Mouse (Mus musculus): ENCODE data around the gene Tuba1b.
"Not testable (repeated sequence)": the region's sequence is repeated elsewhere in the genome, so short reads cannot be mapped to it uniquely, and the experiment has no call there.

Gene Tuba1b

DNA sequence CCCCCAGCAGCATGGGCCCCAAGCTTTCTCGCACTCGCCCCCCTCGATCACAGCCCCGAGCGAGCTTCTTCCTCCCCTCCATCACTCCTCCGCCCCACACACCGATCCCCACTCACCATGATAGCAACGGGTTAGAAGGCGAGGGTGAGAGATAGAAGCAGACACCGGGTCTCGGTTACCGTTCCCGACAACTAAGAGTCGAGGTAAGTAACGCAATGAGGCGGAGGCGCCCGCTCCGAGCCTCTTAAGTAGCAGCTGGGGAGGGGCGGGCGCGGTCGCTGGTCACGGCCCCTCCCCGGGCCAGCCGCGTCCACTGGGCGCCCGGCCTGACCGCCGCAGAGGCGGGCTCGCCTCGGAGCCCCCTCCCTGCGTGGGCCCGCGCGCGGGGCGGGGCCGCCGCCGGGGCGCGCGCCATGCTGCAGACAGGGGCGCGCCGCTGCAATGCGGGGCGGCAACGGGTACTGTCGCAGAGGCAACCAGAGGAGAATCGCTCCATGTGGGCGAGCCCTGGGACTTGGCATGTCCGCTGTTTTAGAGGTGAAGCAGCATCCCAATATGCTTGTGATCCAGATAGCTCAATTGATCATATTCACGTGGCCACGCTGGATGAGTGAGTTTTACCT is at the start of gene Tuba1b:
Tuba1b (minus strand) TSS at position 349 of the 623 bp plus-strand sequence.
- peak; percentile 78 for DNase-seq (ENCODE audit: low read depth, low spot score)

DNA sequence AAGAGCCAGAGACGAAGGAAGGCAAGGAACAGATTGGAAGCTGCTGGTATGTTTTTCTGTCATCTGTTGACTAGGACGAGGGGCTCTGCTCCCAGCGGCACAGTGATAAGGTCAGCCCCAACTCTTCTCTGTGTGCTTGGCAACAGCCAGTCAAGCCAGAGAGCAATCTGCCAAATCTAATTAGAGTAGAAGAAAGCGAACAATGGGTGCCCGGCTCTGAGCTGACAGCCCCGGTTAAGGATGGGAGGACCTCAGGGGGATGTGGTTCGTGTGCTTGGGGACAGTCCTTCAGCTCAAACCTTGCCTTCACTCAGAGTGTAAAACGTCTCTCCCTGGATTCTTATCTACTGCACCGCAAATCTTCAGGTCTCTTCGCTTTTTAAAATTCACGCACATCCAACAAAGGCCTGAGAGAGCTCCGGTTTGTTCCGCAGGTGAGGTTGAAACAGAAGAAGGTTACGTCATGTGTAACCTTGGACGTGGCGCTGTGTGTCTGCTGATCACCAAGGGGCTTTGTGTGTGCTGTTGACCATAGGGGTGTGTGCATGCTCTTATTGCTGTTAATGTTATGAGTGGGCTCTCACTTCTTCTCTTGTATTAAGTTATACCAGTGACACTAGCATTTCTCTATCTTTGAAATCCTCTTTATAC is 49.2 kb upstream of the Tuba1b start:
- no peak for DNase-seq (ENCODE audit: low read depth, low spot score)

DNA sequence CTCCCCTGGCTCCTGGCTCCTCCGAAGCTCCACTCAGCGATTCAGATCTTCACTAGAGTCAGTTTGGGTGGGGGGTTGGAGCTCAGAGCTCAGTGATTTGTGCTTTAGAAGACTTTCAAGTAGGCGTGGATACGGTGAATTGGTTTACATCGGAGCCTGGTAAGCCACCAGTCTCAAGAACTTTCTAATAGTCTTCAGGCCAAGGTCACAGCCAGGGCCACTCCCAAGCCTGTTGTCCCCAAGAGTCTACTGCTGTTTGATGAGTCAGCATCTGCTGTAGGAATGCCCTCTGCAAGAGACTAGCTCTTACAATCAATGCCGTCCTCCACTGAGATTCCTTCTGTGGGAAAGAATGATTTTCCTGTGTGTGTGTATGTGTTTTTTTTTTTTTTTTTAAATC is 47.7 kb upstream of the Tuba1b start:
- DNase-seq (ENCODE audit: low read depth, low spot score) = no peak

DNA sequence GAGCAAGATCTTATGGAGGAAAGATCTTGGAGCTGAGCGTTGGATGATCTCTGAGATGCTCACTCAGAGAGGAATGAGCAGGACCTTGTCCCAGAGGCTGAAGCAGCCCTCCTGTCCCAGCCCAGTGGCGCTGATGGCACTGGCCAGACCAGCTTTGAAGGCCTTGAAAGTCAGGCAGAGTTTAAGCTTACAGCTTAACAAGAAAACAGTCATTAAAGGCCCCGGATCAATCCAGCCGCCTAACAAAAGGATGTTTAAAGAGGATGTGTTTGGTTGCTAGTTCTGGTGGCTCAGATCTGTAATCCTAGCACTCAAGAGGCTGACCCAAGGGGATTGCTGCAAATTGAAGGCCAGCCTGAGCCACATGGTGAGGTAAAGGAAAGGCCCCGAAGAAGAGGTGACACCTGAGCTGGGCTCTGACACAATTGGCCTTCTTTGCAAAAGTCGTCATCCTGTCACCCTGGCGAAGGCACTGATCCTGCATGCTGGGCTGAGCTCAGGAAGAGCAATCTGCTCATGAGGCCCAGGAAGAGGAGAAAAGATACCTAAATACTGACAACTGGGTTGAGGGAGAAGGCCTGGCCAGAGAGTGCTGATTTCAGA is 45.7 kb upstream of the Tuba1b start:
- DNase-seq (ENCODE audit: low read depth, low spot score) = no peak

DNA sequence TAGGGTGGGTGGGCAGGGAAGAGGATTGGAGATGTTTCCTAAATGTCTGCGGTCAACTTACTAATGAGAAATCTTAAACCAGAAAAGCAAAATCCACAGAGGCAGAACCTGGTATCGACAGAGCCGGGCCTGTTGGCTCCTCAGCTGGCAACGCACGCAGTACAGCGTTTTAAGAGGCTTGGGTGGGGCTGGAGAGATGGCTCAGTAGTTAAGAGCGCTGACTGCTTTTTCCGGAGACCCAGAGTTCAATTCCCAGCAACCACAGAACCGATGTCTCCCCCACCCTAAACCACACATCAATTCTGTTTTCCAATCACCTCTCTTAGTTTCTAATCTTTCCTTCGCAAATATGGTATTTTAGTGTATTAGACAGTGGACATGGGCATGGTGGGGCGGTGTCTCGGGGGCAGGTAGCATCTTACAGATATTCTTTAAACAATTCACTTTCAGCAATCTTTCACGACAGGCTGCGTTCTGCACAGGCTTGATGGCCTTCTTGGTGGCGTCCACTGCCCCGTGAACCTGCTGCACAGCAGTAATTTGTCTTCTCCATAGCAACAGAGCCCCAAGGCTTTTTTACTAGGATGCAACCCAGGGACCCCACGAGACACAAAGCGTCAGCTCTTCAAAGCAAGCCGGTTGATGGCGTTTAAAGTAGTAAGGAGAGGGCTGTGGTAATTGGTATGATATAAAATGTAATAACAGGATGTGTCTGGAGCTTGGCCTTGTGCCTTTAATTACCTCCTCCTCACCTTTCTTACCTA is 44.2 kb upstream of the Tuba1b start:
- DNase-seq (ENCODE audit: low read depth, low spot score) = no peak

DNA sequence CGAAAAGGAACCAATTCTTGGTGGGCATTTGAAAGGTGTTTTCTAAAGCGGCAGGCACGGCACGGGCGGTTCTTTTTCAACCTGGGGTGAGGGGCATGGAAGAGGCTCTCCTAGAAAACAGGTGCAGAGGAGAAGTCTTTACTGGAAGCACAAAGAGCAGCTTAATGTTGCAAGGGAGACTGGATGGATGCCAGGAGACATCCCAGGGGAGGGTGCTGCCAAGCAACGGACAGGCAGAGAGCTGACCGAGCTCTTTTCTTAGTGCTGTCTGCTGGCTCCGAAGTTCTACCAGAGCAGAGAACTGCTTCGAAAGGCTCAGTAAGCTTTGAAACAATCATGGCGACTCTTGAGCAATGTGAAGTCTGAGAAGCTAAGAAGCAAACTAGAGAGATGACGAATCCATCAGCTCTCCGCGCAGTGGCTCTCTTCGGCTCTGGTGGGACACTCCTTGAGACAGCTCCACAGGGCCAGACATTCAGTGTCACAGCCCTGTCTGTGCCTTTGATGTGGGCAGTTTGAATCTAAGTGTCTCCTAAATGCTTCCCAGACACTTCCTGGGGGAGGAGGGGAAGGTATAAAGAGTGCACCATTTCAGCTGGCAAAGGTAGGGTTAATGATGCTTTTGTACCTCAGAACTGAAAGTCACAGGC is 43.5 kb upstream of the Tuba1b start:
- no peak for DNase-seq (ENCODE audit: low read depth, low spot score)

DNA sequence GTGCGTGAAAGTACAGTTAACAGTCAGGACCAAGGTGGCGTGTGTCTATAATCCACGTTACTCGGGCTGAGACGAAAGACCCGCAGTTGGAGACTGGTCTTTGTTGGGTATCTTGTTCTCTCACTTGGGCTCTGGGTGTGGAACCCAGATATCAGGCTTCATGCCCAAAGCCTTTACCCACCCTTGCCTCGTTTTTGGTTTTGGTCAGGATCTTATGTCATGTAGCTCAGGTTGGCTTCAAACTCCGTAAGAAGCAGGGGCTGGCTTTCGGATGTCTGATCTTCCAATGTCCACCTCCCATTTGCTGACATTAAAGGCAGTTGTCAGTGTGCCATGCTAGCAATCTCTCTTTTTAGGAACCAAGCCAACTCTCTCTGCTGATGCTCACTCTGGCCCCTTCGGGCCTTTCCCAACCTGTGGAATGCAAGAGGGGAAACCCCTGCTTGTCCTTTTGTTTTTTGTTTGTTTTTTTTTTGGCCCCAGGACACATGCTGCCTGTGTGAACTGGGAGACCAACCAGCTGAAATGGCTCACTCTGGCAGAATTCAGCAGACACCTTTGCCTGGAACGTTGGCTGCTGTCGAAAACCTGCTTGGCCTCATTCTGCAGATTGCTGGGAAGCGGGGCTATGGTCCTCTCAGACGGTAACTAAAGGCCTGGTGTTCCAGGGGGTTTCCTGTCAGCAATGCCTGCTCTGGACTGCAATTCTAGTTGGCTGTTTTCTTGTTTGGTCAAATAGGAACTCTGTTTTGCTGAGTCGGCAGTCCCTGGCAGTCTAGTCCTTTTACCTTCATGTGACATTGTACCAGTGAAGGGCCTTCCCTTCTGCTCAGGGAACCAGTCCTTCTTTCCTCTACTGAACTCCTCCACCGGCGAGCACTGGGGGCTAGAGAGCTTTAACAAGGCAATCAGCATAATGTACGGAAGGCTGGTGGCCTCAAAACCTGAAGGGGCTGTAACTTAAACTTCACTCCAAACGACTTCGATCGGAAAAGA is 42.7 kb upstream of the Tuba1b start:
- DNase-seq (ENCODE audit: low read depth, low spot score) = no peak

DNA sequence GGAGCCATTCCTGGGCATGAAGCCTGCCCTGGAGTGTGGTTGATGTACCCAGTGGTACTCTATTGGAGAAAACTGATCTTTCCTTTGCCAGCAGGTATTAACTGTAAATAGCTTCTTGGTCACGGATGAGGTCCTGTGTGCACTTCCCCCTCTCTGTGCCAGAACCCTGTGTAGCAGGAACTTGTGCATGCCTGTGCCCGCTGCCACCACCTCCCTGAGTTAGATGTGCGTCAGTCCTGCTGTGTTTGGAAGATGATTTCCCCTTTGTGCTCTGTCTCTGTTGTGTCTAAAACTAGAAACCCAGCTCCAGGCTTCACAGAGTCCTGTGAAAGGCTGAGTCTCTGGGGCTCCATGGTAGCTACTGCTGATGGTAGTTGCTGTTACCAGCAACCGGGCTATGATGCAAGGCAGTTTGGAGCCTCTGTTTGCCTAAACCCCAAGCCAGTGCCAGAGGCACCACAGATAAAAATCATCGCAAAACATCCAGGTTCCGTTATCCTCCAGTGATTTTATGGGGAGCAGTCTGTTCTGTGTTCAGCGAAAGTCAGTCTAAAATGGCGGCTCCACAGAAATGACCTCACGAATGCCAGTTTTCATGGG is 38.8 kb upstream of the Tuba1b start:
- DNase-seq (ENCODE audit: low read depth, low spot score) = no peak

DNA sequence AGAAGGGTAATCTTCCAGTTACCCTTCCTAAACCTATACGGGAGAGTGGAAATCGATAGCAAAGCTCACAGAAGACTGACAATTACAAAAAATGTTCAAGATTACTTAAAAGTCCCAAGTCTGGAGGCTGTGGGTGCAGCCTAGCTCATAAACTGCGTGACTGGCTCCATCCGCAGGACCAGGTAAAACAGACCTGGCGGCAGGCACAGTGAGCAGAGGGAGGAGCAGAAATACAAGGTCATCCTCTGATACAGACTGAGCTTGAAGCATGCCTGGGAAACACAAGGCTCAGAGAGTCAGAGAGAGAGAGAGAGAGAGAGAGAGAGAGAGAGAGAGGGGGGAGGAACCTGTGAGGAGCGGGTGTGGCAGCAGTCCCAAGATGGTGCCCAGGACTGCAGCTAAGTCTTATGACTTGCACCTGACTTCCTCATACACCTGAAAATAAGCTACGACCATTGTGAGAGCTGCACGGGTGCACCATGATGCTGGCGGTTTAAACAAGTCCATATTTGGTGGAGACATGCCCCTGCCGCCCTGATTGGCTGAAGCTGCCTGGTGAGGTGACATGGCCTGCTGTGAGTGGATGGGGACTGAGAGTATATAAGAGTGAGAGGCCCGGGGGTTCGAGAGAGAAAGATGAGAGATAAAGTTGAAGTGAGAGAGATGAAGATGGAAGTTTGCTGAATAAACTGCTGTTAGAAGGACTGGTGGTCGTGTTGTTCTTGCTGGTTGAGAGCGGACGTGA is 37.4 kb upstream of the Tuba1b start:
- not testable (repeated sequence) for DNase-seq (ENCODE audit: low read depth, low spot score)

DNA sequence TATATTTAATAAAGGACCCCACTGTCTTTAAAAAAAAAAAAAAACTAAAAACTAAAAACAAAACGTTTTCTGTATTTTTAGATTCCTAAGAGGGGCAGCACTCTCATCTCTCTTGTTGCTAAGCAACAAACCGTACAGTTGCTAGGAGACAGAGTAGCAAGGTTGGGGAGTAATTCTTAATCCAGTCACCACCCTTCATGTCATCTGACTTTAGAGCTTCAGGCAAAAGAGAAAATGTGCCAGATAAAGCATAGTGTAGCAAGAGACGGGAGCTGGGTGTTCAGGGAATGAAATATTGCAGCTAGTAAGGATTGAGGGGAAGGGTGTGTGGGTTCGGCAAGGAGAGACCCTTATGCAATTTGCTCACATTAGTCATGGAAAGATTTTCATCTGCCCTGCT is 36.7 kb upstream of the Tuba1b start:
- DNase-seq (ENCODE audit: low read depth, low spot score) = no peak

DNA sequence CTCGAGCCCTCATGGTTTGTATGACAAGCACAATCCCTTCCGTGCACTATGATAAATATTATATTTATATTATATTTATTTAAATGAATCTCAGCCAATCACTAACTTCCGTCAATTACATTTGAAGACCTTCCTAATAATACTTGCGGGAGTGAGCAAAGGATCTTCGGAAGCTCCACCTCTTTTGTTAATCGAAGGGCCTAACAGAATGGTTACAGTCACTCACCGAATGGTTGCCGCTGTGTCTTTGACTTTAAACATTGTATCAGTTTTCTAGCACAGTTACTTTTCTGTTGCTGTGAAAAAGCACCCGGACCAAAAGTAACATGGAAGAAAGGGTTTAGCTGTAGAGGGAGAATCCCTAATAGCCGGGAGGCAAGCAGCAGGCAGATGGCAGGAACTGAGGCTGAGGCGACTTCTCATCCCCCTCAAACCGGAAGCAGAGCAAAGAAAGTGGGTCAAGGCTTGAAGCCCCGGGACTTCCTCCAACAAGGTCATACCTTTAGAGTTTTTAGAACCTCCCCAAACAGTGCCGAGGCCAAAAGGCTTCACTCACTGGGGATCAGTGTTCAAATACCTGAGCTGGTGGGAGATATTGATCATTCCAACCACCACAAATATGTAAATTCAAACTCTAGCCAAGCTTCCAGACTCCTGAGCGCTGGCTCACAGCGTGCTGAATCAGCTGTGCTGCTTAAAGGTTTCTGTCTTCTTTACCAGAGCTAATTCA is 35.2 kb upstream of the Tuba1b start:
- no peak for DNase-seq (ENCODE audit: low read depth, low spot score)

DNA sequence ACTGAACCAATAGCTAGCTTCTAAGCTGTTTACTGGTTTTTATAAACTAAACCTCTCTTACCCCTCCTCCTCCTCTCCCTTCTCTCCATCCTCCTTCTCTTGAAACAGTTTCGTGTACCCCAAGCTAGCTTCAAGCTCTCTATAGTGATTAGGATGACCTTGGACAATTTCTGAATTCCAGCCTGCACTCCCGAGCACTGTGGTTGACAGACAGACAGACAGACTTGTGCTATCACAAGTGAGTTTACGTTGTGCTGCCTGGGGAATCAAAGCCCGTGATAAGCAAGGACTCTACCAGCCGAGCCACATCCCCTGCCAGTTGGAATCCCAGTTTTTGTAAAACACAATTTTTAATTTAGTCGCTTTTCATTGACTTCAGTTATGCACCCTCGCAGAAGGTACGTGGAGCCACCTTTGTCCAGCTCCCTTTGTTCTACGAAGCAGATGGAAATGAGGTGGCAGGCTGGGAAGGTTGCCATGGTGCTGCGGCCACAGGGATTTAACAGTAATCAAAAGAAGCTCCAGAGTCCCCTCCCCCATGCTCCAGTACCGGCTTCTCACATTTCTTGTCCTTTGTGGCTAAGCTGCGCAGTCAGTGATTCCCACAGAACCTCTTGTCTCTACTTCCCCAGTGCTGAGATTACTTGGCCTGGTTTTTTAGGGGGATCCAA is 34.5 kb upstream of the Tuba1b start:
- no peak for DNase-seq (ENCODE audit: low read depth, low spot score)

DNA sequence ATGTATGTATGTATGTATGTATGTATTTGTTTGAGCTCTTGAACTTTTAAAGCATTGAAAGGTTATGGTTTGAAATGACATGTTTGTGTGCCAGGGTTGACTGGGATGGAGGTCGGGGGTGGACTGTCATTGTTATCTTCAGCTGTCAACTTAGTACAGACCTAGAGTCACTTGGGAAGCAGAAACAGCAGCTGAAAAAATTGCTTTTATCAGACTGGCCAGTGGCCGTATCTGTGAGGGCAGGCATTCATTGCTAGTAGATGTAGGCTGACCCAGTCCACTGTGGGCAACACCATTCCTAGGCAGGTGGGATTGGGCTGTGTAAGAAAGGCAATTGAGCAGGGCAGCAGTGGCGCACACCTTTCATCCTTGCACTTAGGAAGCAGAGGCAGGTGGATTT is 25.2 kb upstream of the Tuba1b start:
- DNase-seq (ENCODE audit: low read depth, low spot score) = no peak

DNA sequence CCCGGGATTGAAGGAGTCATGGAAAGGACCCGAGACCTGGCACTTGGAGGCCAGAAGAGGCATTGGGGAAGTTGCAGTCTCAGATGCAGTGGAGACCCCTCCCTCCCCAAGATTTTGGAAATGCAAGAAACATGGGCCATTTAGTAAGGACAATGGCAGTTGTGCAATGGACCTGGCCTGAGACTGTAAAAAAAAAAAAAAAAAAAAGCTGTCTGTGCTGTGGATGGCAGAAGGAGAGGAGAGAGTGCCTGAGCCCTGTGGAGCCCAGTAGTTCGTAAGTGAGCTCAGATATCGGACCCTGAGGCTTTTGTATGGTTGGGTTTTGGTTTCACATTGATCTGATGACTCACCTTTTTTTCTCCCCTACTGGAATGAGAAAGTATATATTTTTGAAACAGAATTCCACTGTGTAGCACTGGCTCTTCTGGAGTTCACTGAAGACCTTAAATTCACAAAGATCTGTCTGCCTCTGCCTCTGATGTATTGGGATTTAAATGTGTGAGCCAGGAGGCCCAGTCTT is 24.6 kb upstream of the Tuba1b start:
- DNase-seq (ENCODE audit: low read depth, low spot score) = no peak

DNA sequence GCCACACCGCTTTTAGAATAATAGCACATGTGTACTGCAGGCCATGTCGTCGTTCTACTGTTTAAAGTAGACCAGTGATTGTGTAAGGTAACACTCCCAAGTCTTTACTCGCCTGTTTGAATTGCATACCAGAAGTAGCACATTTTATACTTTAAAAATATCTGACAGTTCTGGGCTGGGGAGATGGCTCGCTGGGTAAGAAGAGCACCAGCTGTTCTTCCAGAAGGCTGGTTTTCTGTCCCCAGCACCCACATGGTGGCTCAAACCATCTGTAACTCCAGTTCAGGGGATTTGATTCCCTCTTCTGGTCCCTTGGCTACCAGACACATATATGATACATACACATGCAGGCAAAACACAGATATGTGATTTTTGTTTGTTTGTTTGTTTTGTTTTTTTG is 23.1 kb upstream of the Tuba1b start:
- DNase-seq (ENCODE audit: low read depth, low spot score) = no peak

DNA sequence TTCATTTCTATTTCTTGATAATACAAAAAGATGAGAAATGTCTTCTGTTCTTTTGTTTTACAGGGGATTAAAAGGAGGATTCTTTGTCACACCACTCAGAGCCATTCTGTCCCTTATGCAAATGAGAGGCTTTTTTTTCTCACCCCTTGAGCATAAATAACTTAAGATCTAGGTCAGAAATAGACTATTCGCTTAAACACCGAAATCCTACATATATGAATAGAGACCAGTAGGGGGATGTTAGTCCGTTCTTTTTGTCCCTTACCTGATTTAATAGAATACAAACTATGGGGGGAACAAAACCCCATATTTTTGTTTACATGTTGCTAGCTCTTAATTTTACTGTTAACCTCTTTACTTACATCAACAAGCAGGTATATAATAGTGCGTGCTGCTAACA is 21.6 kb upstream of the Tuba1b start:
- DNase-seq (ENCODE audit: low read depth, low spot score) = no peak

DNA sequence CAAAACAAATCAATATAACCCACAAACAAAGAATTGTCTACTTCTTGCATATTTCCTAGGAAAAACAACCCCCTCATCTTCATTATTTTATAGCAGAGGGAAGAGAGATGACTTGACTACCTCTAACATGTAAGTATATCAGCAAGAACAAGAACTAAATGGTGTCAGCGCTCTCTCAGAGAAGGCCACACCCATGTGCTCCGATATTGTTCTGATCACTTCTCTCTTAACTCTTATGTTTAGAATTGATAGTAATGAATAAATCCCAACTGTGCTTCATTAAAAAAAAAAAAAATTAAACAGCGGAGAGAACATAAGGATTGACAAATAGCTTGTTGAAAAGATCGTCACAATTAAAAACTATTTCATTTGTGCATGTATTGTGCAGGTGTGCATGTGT is 21.0 kb upstream of the Tuba1b start:
- DNase-seq (ENCODE audit: low read depth, low spot score) = no peak

Data from c-Kit-negative CD71-positive TER-119-positive erythroid progenitor cells, embryonic 14.5 days (primary cell).